Mouse (Mus musculus) R1 (cell line): Measurements from ENCODE around the gene Efhc1.
"Not testable (repeated sequence)": the region's sequence is repeated elsewhere in the genome, so short reads cannot be mapped to it uniquely, and the experiment has no call there.

Source experiments
- DNase-seq: peaks from one replicate; pipeline ENCODE4 v3.0.0-alpha.2; 2018; ENCODE audit warnings: low read depth, low spot score

The Efhc1 gene

GRCm38 (mm10) chr1:20951300-20951763, at the start of gene Efhc1:
Gene Efhc1 (plus strand): TSS chr1:20951626.
- DNase-seq, result peak; percentile 98

GRCm38 (mm10) chr1:20905501-20906127, 45.8 kb upstream of the Efhc1 start:
- DNase-seq, result peak; percentile 76

- no peak for DNase-seq
Measured at GRCm38 (mm10) chr1:20906128-20906515, 45.3 kb upstream of the Efhc1 start.

GRCm38 (mm10) chr1:20908541-20908940, 42.9 kb upstream of the Efhc1 start:
- DNase-seq, result peak; percentile 89

GRCm38 (mm10) chr1:20912115-20912514, 39.3 kb upstream of the Efhc1 start:
- no peak for DNase-seq

GRCm38 (mm10) chr1:20912527-20913171, 38.8 kb upstream of the Efhc1 start:
- DNase-seq, result peak; percentile 30

- DNase-seq, result no peak
Measured at GRCm38 (mm10) chr1:20914769-20915168, 36.7 kb upstream of the Efhc1 start.

GRCm38 (mm10) chr1:20915608-20916007, 35.8 kb upstream of the Efhc1 start:
- no peak for DNase-seq

- no peak for DNase-seq
Measured at GRCm38 (mm10) chr1:20917496-20918050, 33.9 kb upstream of the Efhc1 start.

GRCm38 (mm10) chr1:20919728-20920127, 31.7 kb upstream of the Efhc1 start:
- no peak for DNase-seq

- DNase-seq, result peak; percentile 23
Measured at GRCm38 (mm10) chr1:20921081-20921528, 30.3 kb upstream of the Efhc1 start.

- DNase-seq, result no peak
Measured at GRCm38 (mm10) chr1:20922612-20923399, 28.6 kb upstream of the Efhc1 start.

- not testable (repeated sequence) for DNase-seq
Measured at GRCm38 (mm10) chr1:20925324-20925723, 26.1 kb upstream of the Efhc1 start.

GRCm38 (mm10) chr1:20925926-20926325, 25.5 kb upstream of the Efhc1 start:
- no peak for DNase-seq

GRCm38 (mm10) chr1:20926376-20926775, 25.1 kb upstream of the Efhc1 start:
- DNase-seq, result no peak

GRCm38 (mm10) chr1:20928487-20928886, 22.9 kb upstream of the Efhc1 start:
- no peak for DNase-seq

GRCm38 (mm10) chr1:20933457-20933856, 18.0 kb upstream of the Efhc1 start:
- DNase-seq, result peak; percentile 73

GRCm38 (mm10) chr1:20935106-20935505, 16.3 kb upstream of the Efhc1 start:
- DNase-seq, result peak; percentile 17

GRCm38 (mm10) chr1:20939046-20939445, 12.4 kb upstream of the Efhc1 start:
- DNase-seq, result peak; percentile 71

- peak; percentile 35 for DNase-seq
Measured at GRCm38 (mm10) chr1:20940151-20940550, 11.3 kb upstream of the Efhc1 start.

- DNase-seq, result no peak
Measured at GRCm38 (mm10) chr1:20941322-20941721, 10.1 kb upstream of the Efhc1 start.

GRCm38 (mm10) chr1:20941857-20942256, 9.6 kb upstream of the Efhc1 start:
- DNase-seq, result no peak
